Mouse (Mus musculus): ENCODE results near the gene Unc80. TPM values are rescaled to one million over a fixed set of nuclear protein-coding genes. Genes with fewer than 3 reads are reported as not detected.

The Unc80 gene
- polyA plus RNA-seq, 1 experiment from 2014 or later: 0.63 TPM

Other genes with a start within 250 kb of the Unc80 start
- gene Rpe, start 232.5 kb downstream of the Unc80 start, polyA plus RNA-seq (2015; fragmentation: Nextera tagmentation; extraction: Ambion mirVana): 51.5 and 58.4 TPM in 2 replicates